8 mouse cellular contexts compared by ENCODE assay signal in the genomic region with DNA sequence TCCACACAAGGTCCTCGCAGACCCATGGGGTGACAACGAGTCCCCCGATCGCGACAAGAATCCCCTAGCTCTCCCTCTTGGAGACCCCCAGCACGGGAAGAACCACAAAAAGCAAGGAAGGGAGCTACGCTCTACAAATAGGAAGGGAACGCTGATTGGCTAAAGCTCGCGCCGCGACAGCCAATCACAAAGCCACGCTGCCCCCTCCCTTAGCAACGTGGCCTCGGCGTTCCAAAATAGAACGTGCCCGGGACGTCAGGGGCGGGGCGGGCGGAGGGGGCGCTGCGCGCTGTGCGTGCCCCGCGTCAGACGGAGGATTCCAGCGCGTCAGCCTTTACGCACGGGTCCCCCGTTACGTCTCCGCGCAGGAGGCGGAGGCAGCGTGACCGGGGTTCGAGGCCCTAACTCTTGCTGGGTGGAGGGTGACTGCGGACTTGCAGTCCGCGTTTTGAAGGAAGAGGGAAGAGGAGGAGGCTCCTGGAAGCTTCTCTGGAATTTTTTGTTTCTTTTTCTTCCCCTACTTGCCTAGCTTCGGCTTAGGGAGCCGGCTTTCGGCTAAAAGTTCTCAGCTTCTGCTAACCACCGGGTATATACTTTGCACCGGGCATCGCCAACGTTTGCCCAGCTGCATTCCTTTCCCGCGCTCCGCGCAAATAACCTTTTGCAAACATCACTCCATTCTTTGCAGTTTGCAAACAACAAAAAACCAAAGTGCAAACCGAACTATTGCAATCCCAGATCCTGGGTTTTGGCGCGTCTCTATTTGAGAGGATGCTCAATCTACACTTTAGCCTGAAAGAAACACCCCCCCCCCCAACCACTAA. TPM values are rescaled to one million over a fixed set of nuclear protein-coding genes. Genes with fewer than 3 reads are reported as not detected.
DNase-seq lines count a peak whose midpoint lies in the region; ATAC-seq lines count a peak whose summit lies in the region.

No protein-coding gene starts in this region.

- peak overlapping the region; percentile 65 for H3K9ac ChIP-seq in hindbrain, embryonic 16.5 days (ENCODE audit: low read depth, low read length)

- H3K4me2 ChIP-seq in hindbrain, embryonic 16.5 days (ENCODE audit: low read length) = peak overlapping the region; percentile 99

- peak; percentile 89 for ATAC-seq in hindbrain, embryonic 16.5 days

- H3K27ac ChIP-seq in hindbrain, embryonic 16.5 days (ENCODE audit: low read depth, low read length) = peak overlapping the region; percentile 72

- peak; percentile 86 for DNase-seq in WW6 (ENCODE audit: low read depth, low spot score)
- peak; percentile 93 to 96 for DNase-seq in cerebellum, postnatal 4 days (ENCODE audit: low spot score in 2 of 2)
- peak; percentile 97 for DNase-seq in gastrocnemius, adult 18-20 months (ENCODE audit: low spot score)
- peak; percentile 93 for DNase-seq in left cerebral cortex, adult 11 months (ENCODE audit: low spot score)
- peak; percentile 98 for DNase-seq in lung, postnatal 36 days
- peak; percentile 98 for DNase-seq in retina, postnatal 1 day
- DNase-seq in thymus, postnatal 4 days = peak; percentile 96

- under 1% methylated on average over 58 of the region's 58 CpGs for WGBS in hindbrain, embryonic 16.5 days

- peak overlapping the region; percentile 52 for H3K4me3 ChIP-seq in hindbrain, embryonic 16.5 days (ENCODE audit: low read length)

- peaks cover 36% of the 10 kb centered on the region for H3K27me3 ChIP-seq in hindbrain, embryonic 16.5 days (replicated peaks; ENCODE audit: control insufficient read depth, insufficient read depth, low read length)

- no peaks in the 10 kb centered on the region for H3K36me3 ChIP-seq in hindbrain, embryonic 16.5 days (ENCODE audit: control insufficient read depth, insufficient read depth, low read length)

- H3K9me3 ChIP-seq in hindbrain, embryonic 16.5 days (ENCODE audit: control insufficient read depth, low read length) = no peaks in the 10 kb centered on the region

- peaks cover 39% of the 10 kb centered on the region for H3K4me1 ChIP-seq in hindbrain, embryonic 16.5 days (ENCODE audit: control insufficient read depth, insufficient read depth, low read depth, low read length)

RNA-seq across cellular contexts. Expression of a gene that starts 1.2 kb away (rescaled TPM):
- total RNA-seq in gastrocnemius, adult 18-20 months (2021) = 1 to 10 TPM in 1 of 2 experiments, under 1 TPM in 1; 0.57 to 2.5 TPM
- 0.06 and 0.10 TPM in 2 replicates for polyA plus RNA-seq in hindbrain, embryonic 16.5 days (2015; fragmentation: Nextera tagmentation; extraction: Ambion mirVana)

RNA-seq across cellular contexts. Expression of a gene that starts 26.2 kb away (rescaled TPM):
- total RNA-seq in gastrocnemius, adult 18-20 months (2021) = 1,000 to 10,000 TPM; 1,025 to 1,102 TPM
- polyA plus RNA-seq in hindbrain, embryonic 16.5 days (2015; fragmentation: Nextera tagmentation; extraction: Ambion mirVana) = 124 and 126 TPM in 2 replicates

RNA-seq across cellular contexts. Expression of a gene that starts 28.8 kb away (rescaled TPM):
- under 1 TPM; 0.30 to 0.36 TPM for total RNA-seq in gastrocnemius, adult 18-20 months (2021)
- 0.79 and 1.5 TPM in 2 replicates for polyA plus RNA-seq in hindbrain, embryonic 16.5 days (2015; fragmentation: Nextera tagmentation; extraction: Ambion mirVana)

RNA-seq across cellular contexts. Expression of a gene that starts 35.9 kb away (rescaled TPM):
- total RNA-seq in gastrocnemius, adult 18-20 months (2021) = 10 to 100 TPM; 30.0 to 30.8 TPM
- 80.6 and 87.2 TPM in 2 replicates for polyA plus RNA-seq in hindbrain, embryonic 16.5 days (2015; fragmentation: Nextera tagmentation; extraction: Ambion mirVana)

RNA-seq across cellular contexts. Expression of a gene that starts 37.0 kb away (rescaled TPM):
- 10 to 100 TPM; 11.6 to 22.2 TPM for total RNA-seq in gastrocnemius, adult 18-20 months (2021)
- 39.9 and 42.9 TPM in 2 replicates for polyA plus RNA-seq in hindbrain, embryonic 16.5 days (2015; fragmentation: Nextera tagmentation; extraction: Ambion mirVana)

Comparison
In these comparisons a context has a peak if more than half of its experiments do, and no peak if none do; other contexts are left out.
1. Peak in every context shown above with its lines: DNase-seq, ATAC-seq, H3K4me3 ChIP-seq and H3K27ac ChIP-seq.